Mouse (Mus musculus): ENCODE results near the gene Slc7a5. TPM values are rescaled to one million over a fixed set of nuclear protein-coding genes. Genes with fewer than 3 reads are reported as not detected.

Slc7a5 gene
- polyA plus RNA-seq, 2 experiments: 27.8 to 34.6 TPM

GRCm38 (mm10) chr8:121868196-121868595 is 39.3 kb downstream of the Slc7a5 start:
- no peaks in the 10 kb centered on the region for H3K36me3 ChIP-seq (ENCODE audit: control insufficient read depth, insufficient read depth, low read length)
- no peak overlapping the region for H3K9ac ChIP-seq (ENCODE audit: low read depth, low read length, severe bottlenecking)
- TF ChIP-seq POLR2A (IDR thresholded peaks at IDR 0.05; ENCODE audit: borderline replicate concordance, extremely low read depth, insufficient read depth, insufficient read length): no peak
- ATAC-seq (ENCODE audit: low FRiP score, low read depth): no peak
- no peak overlapping the region for H3K4me3 ChIP-seq (replicated peaks; ENCODE audit: low read length)
- 91% methylated on average over 5 of the region's 5 CpGs for WGBS
- H3K27ac ChIP-seq (replicated peaks; ENCODE audit: low read depth, low read length): no peak overlapping the region
- H3K9me3 ChIP-seq (ENCODE audit: control insufficient read depth, low read length): no peaks in the 10 kb centered on the region
- peaks cover 7% of the 10 kb centered on the region for H3K4me1 ChIP-seq (ENCODE audit: control insufficient read depth, insufficient read depth, low read length)
- no peaks in the 10 kb centered on the region for H3K27me3 ChIP-seq (ENCODE audit: control insufficient read depth, insufficient read depth, low read length)
- H3K4me2 ChIP-seq (replicated peaks; ENCODE audit: low read depth, low read length, severe bottlenecking): no peak overlapping the region
- no peak for DNase-seq (ENCODE audit: low spot score)

- Histone ChIP-seq H3K4me2 (replicated peaks; ENCODE audit: low read depth, low read length, severe bottlenecking) (no peak overlapping the region), H3K9ac (ENCODE audit: low read depth, low read length, severe bottlenecking) (no peak overlapping the region), H3K4me1 (ENCODE audit: control insufficient read depth, insufficient read depth, low read length) (no peaks in the 10 kb centered on the region), H3K36me3 (ENCODE audit: control insufficient read depth, insufficient read depth, low read length) (no peaks in the 10 kb centered on the region), H3K27ac (replicated peaks; ENCODE audit: low read depth, low read length) (no peak overlapping the region), H3K9me3 (ENCODE audit: control insufficient read depth, low read length) (no peaks in the 10 kb centered on the region), H3K27me3 (ENCODE audit: control insufficient read depth, insufficient read depth, low read length) (no peaks in the 10 kb centered on the region), H3K4me3 (replicated peaks; ENCODE audit: low read length) (no peak overlapping the region)
- ATAC-seq (ENCODE audit: low FRiP score, low read depth): no peak
- TF ChIP-seq POLR2A (IDR thresholded peaks at IDR 0.05; ENCODE audit: borderline replicate concordance, extremely low read depth, insufficient read depth, insufficient read length): no peak
- no peak for DNase-seq (ENCODE audit: low spot score)
- 36% methylated on average over 8 of the region's 8 CpGs for WGBS
Measured at GRCm38 (mm10) chr8:121865356-121865755, 42.1 kb downstream of the Slc7a5 start.

- no peak for TF ChIP-seq POLR2A (IDR thresholded peaks at IDR 0.05; ENCODE audit: borderline replicate concordance, extremely low read depth, insufficient read depth, insufficient read length)
- ATAC-seq (ENCODE audit: low FRiP score, low read depth) (no peak), DNase-seq (ENCODE audit: low spot score) (no peak)
- Histone ChIP-seq H3K4me3 (replicated peaks; ENCODE audit: low read length) (no peak overlapping the region), H3K4me1 (ENCODE audit: control insufficient read depth, insufficient read depth, low read length) (no peaks in the 10 kb centered on the region), H3K27ac (replicated peaks; ENCODE audit: low read depth, low read length) (no peak overlapping the region), H3K9ac (ENCODE audit: low read depth, low read length, severe bottlenecking) (no peak overlapping the region), H3K9me3 (ENCODE audit: control insufficient read depth, low read length) (no peaks in the 10 kb centered on the region), H3K27me3 (ENCODE audit: control insufficient read depth, insufficient read depth, low read length) (no peaks in the 10 kb centered on the region), H3K36me3 (ENCODE audit: control insufficient read depth, insufficient read depth, low read length) (no peaks in the 10 kb centered on the region), H3K4me2 (replicated peaks; ENCODE audit: low read depth, low read length, severe bottlenecking) (no peak overlapping the region)
- WGBS: 62% methylated on average over 10 of the region's 12 CpGs
Measured at GRCm38 (mm10) chr8:121861806-121862548, 45.5 kb downstream of the Slc7a5 start.

GRCm38 (mm10) chr8:121861276-121861675 is 46.2 kb downstream of the Slc7a5 start:
- no peak for DNase-seq (ENCODE audit: low spot score)

GRCm38 (mm10) chr8:121857747-121858146 is 49.7 kb downstream of the Slc7a5 start:
- 52% methylated on average over 2 of the region's 2 CpGs for WGBS
- no peak for TF ChIP-seq POLR2A (IDR thresholded peaks at IDR 0.05; ENCODE audit: borderline replicate concordance, extremely low read depth, insufficient read depth, insufficient read length)
- Histone ChIP-seq H3K9ac (ENCODE audit: low read depth, low read length, severe bottlenecking) (no peak overlapping the region), H3K27ac (replicated peaks; ENCODE audit: low read depth, low read length) (no peak overlapping the region), H3K4me1 (ENCODE audit: control insufficient read depth, insufficient read depth, low read length) (no peaks in the 10 kb centered on the region), H3K4me3 (replicated peaks; ENCODE audit: low read length) (no peak overlapping the region), H3K4me2 (replicated peaks; ENCODE audit: low read depth, low read length, severe bottlenecking) (no peak overlapping the region), H3K27me3 (ENCODE audit: control insufficient read depth, insufficient read depth, low read length) (no peaks in the 10 kb centered on the region), H3K9me3 (ENCODE audit: control insufficient read depth, low read length) (no peaks in the 10 kb centered on the region), H3K36me3 (ENCODE audit: control insufficient read depth, insufficient read depth, low read length) (no peaks in the 10 kb centered on the region)
- DNase-seq (ENCODE audit: low spot score) (no peak), ATAC-seq (ENCODE audit: low FRiP score, low read depth) (no peak)

More at GRCm38 (mm10) chr8:121861276-121861675, 46.2 kb downstream of the Slc7a5 start:
- Histone ChIP-seq H3K36me3 (ENCODE audit: control insufficient read depth, insufficient read depth, low read length) (no peaks in the 10 kb centered on the region), H3K9me3 (ENCODE audit: control insufficient read depth, low read length) (no peaks in the 10 kb centered on the region), H3K27me3 (ENCODE audit: control insufficient read depth, insufficient read depth, low read length) (no peaks in the 10 kb centered on the region), H3K4me1 (ENCODE audit: control insufficient read depth, insufficient read depth, low read length) (no peaks in the 10 kb centered on the region), H3K9ac (ENCODE audit: low read depth, low read length, severe bottlenecking) (no peak overlapping the region), H3K27ac (replicated peaks; ENCODE audit: low read depth, low read length) (no peak overlapping the region), H3K4me2 (replicated peaks; ENCODE audit: low read depth, low read length, severe bottlenecking) (no peak overlapping the region), H3K4me3 (replicated peaks; ENCODE audit: low read length) (no peak overlapping the region)
- 38% methylated on average over 6 of the region's 6 CpGs for WGBS
- no peak for TF ChIP-seq POLR2A (IDR thresholded peaks at IDR 0.05; ENCODE audit: borderline replicate concordance, extremely low read depth, insufficient read depth, insufficient read length)
- ATAC-seq (ENCODE audit: low FRiP score, low read depth): no peak
